In the genomic region with DNA sequence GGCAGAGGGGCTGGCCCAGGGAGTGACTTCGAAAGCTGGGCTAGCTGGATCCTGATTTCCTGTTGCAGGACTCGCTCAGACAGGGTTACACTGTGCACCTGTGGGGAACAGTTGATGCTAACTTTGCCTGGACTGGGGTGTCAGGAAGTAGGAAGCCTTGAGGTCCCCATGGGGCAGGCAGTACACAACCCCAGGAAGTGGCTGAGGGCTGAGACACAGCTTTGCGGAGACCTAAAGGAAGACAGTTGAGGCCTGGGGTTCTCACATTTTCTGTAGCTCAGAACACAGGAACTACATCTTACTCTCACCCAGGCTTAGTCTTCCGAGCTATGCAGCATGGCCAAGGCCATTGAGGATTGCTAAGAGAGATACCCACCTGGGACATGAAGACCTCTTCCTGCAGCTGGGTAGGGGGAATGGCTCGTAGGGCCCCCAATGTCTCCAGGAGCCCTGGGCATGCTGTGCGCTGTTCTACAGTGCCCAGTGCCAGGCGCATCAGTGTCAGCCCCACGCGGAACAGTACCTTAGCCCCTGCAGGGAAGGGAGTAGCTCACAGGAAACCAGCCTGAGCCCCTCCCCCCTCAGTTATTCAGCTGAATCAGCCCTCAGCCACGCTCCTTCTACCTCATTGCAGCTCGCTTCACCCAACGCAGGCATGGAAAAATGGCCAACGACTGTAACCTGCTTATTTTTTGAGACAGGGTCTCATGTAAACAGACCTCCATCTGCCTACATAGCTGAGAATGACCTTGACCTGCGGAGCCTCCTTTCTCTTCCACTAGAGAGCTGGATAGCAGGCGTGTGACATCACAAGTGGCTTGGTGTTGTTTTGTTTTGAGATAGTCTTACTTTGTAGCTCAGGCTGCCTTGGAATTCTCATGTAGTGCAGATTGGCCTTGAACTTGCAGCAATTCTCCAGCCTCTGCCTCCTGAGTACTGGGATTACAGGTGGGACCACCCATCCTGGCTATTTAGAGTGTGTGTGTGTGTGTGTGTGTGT, we compare ENCODE assay signal across 8 mouse cellular contexts. TPM values are rescaled to one million over a fixed set of nuclear protein-coding genes. Genes with fewer than 3 reads are reported as not detected.
DNase-seq lines count a peak whose midpoint lies in the region; ATAC-seq lines count a peak whose summit lies in the region.

No protein-coding gene starts in this region.

- no peak overlapping the region for H3K9ac ChIP-seq in kidney, embryonic 15.5 days
- H3K9ac ChIP-seq in liver, embryonic 12.5 days, result no peak overlapping the region
- H3K9ac ChIP-seq in stomach, embryonic 14.5 days (replicated peaks; ENCODE audit: low read depth, low read length), result no peak overlapping the region
- no peak overlapping the region for H3K9ac ChIP-seq in midbrain, embryonic 11.5 days (ENCODE audit: low read length)
- no peak overlapping the region for H3K9ac ChIP-seq in forebrain, embryonic 12.5 days

- no peaks in the 10 kb centered on the region for H3K27me3 ChIP-seq in kidney, embryonic 15.5 days
- H3K27me3 ChIP-seq in liver, embryonic 12.5 days (replicated peaks), result no peaks in the 10 kb centered on the region
- H3K27me3 ChIP-seq in stomach, embryonic 14.5 days (ENCODE audit: control insufficient read depth, insufficient read depth, low read length), result no peaks in the 10 kb centered on the region
- no peaks in the 10 kb centered on the region for H3K27me3 ChIP-seq in midbrain, embryonic 11.5 days (ENCODE audit: control insufficient read depth, insufficient read depth, low read length)
- H3K27me3 ChIP-seq in forebrain, embryonic 12.5 days, result no peaks in the 10 kb centered on the region

- H3K4me2 ChIP-seq in kidney, embryonic 15.5 days, result peak overlapping the region; percentile 32
- peak overlapping the region; percentile 20 for H3K4me2 ChIP-seq in liver, embryonic 12.5 days
- no peak overlapping the region for H3K4me2 ChIP-seq in stomach, embryonic 14.5 days (replicated peaks; ENCODE audit: low read depth, low read length)
- H3K4me2 ChIP-seq in midbrain, embryonic 11.5 days, result no peak overlapping the region
- no peak overlapping the region for H3K4me2 ChIP-seq in forebrain, embryonic 12.5 days

- H3K27ac ChIP-seq in kidney, embryonic 15.5 days, result peak overlapping the region; percentile 66
- H3K27ac ChIP-seq in liver, embryonic 12.5 days, result peak overlapping the region; percentile 61
- H3K27ac ChIP-seq in stomach, embryonic 14.5 days (ENCODE audit: low read length), result peak overlapping the region; percentile 44; the same call in 1 of the 2 replicates
- no peak overlapping the region for H3K27ac ChIP-seq in midbrain, embryonic 11.5 days (ENCODE audit: low read depth, low read length)
- H3K27ac ChIP-seq in forebrain, embryonic 12.5 days, result no peak overlapping the region

- peaks cover 33% of the 10 kb centered on the region for H3K4me1 ChIP-seq in kidney, embryonic 15.5 days
- peaks cover 30% of the 10 kb centered on the region for H3K4me1 ChIP-seq in liver, embryonic 12.5 days
- H3K4me1 ChIP-seq in stomach, embryonic 14.5 days (ENCODE audit: control insufficient read depth, insufficient read depth, low read length), result peaks cover 9% of the 10 kb centered on the region
- H3K4me1 ChIP-seq in midbrain, embryonic 11.5 days (ENCODE audit: control insufficient read depth, insufficient read depth, low read length), result no peaks in the 10 kb centered on the region
- peaks cover 6% of the 10 kb centered on the region for H3K4me1 ChIP-seq in forebrain, embryonic 12.5 days

- 47% methylated on average over 15 of the region's 15 CpGs for WGBS in kidney, embryonic 15.5 days
- WGBS in liver, embryonic 12.5 days (ENCODE audit: insufficient replicate concordance), result 33% methylated on average over 15 of the region's 15 CpGs
- 42% methylated on average over 15 of the region's 15 CpGs for WGBS in stomach, embryonic 14.5 days
- 66% methylated on average over 15 of the region's 15 CpGs for WGBS in midbrain, embryonic 11.5 days
- WGBS in forebrain, embryonic 12.5 days, result 69% methylated on average over 15 of the region's 15 CpGs

- H3K36me3 ChIP-seq in kidney, embryonic 15.5 days, result no peaks in the 10 kb centered on the region
- no peaks in the 10 kb centered on the region for H3K36me3 ChIP-seq in liver, embryonic 12.5 days
- no peaks in the 10 kb centered on the region for H3K36me3 ChIP-seq in stomach, embryonic 14.5 days (ENCODE audit: control insufficient read depth, insufficient read depth, low read length)
- no peaks in the 10 kb centered on the region for H3K36me3 ChIP-seq in midbrain, embryonic 11.5 days (ENCODE audit: control insufficient read depth, insufficient read depth, low read length)
- H3K36me3 ChIP-seq in forebrain, embryonic 12.5 days (replicated peaks), result no peaks in the 10 kb centered on the region

- no peak for DNase-seq in kidney, adult 11 months
- DNase-seq in midbrain, embryonic 11.5 days (ENCODE audit: low spot score, missing footprints), result no peak
- no peak for DNase-seq in adrenal gland, postnatal 4 days (ENCODE audit: low spot score in 2 of 2)

- no peaks in the 10 kb centered on the region for H3K9me3 ChIP-seq in kidney, embryonic 15.5 days (replicated peaks)
- H3K9me3 ChIP-seq in liver, embryonic 12.5 days (replicated peaks), result no peaks in the 10 kb centered on the region
- H3K9me3 ChIP-seq in stomach, embryonic 14.5 days (ENCODE audit: control insufficient read depth, low read depth, low read length), result no peaks in the 10 kb centered on the region
- H3K9me3 ChIP-seq in midbrain, embryonic 11.5 days (ENCODE audit: control insufficient read depth, low read length), result no peaks in the 10 kb centered on the region
- H3K9me3 ChIP-seq in forebrain, embryonic 12.5 days, result no peaks in the 10 kb centered on the region

- no peak overlapping the region for H3K4me3 ChIP-seq in kidney, embryonic 15.5 days (replicated peaks)
- no peak overlapping the region for H3K4me3 ChIP-seq in liver, embryonic 12.5 days
- no peak overlapping the region for H3K4me3 ChIP-seq in stomach, embryonic 14.5 days (ENCODE audit: low read depth, low read length)
- no peak overlapping the region for H3K4me3 ChIP-seq in midbrain, embryonic 11.5 days (ENCODE audit: low read depth, low read length)
- no peak overlapping the region for H3K4me3 ChIP-seq in forebrain, embryonic 12.5 days (replicated peaks)

- ATAC-seq in kidney, embryonic 15.5 days (replicated peaks; ENCODE audit: low FRiP score), result no peak
- ATAC-seq in activated CD4-positive, CD25-positive, alpha-beta regulatory T cell, adult 4 months, result peak; percentile 74
- ATAC-seq in liver, embryonic 12.5 days, result peak; percentile 33; the same call in 1 of the 2 replicates
- ATAC-seq in stomach, embryonic 14.5 days (ENCODE audit: insufficient number of reproducible peaks, insufficient read depth, low FRiP score, low read depth), result 0 out of 2 replicates have a peak, but pooled peaks have one; percentile 49
- ATAC-seq in midbrain, embryonic 11.5 days (ENCODE audit: low FRiP score), result no peak
- ATAC-seq in forebrain, embryonic 12.5 days (ENCODE audit: low FRiP score), result no peak

RNA-seq across cellular contexts. Expression of gene Tbc1d10c, which starts 5.8 kb away (rescaled TPM):
- polyA plus RNA-seq in kidney, embryonic 15.5 days (2015; fragmentation: Nextera tagmentation; extraction: Ambion mirVana), result 2.4 and 3.0 TPM in 2 replicates
- polyA plus RNA-seq in activated CD4-positive, CD25-positive, alpha-beta regulatory T cell, adult 4 months (2017; shearing (Covaris generic)), result 100 to 1,000 TPM; 548 to 733 TPM
- 4.3 and 4.9 TPM in 2 replicates for polyA plus RNA-seq in liver, embryonic 12.5 days (2016; fragmentation: Nextera tagmentation; extraction: Ambion mirVana)
- 1.5 and 2.5 TPM in 2 replicates for polyA plus RNA-seq in stomach, embryonic 14.5 days (2014; fragmentation: Nextera tagmentation; extraction: Ambion mirVana)
- polyA plus RNA-seq in midbrain, embryonic 11.5 days (2014; fragmentation: Nextera tagmentation; extraction: Ambion mirVana), result 0.29 and 1.5 TPM in 2 replicates
- polyA plus RNA-seq in forebrain, embryonic 12.5 days (2016; fragmentation: Nextera tagmentation; extraction: Ambion mirVana), result 0.31 and 0.86 TPM in 2 replicates
- 1 to 10 TPM; 3.2 to 4.3 TPM for total RNA-seq in adrenal gland, postnatal 4 days (2021)

RNA-seq across cellular contexts. Expression of gene Ppp1ca, which starts 6.6 kb away (rescaled TPM):
- 953 and 971 TPM in 2 replicates for polyA plus RNA-seq in kidney, embryonic 15.5 days (2015; fragmentation: Nextera tagmentation; extraction: Ambion mirVana)
- polyA plus RNA-seq in activated CD4-positive, CD25-positive, alpha-beta regulatory T cell, adult 4 months (2017; shearing (Covaris generic)), result 1,000 to 10,000 TPM in 1 of 2 experiments, 100 to 1,000 TPM in 1; 945 to 1,075 TPM
- 572 and 577 TPM in 2 replicates for polyA plus RNA-seq in liver, embryonic 12.5 days (2016; fragmentation: Nextera tagmentation; extraction: Ambion mirVana)
- 759 and 780 TPM in 2 replicates for polyA plus RNA-seq in stomach, embryonic 14.5 days (2014; fragmentation: Nextera tagmentation; extraction: Ambion mirVana)
- 874 and 929 TPM in 2 replicates for polyA plus RNA-seq in midbrain, embryonic 11.5 days (2014; fragmentation: Nextera tagmentation; extraction: Ambion mirVana)
- 689 and 709 TPM in 2 replicates for polyA plus RNA-seq in forebrain, embryonic 12.5 days (2016; fragmentation: Nextera tagmentation; extraction: Ambion mirVana)
- 100 to 1,000 TPM; 464 to 467 TPM for total RNA-seq in adrenal gland, postnatal 4 days (2021)

RNA-seq across cellular contexts. Expression of gene Carns1, which starts 10.0 kb away (rescaled TPM):
- 2.9 and 3.1 TPM in 2 replicates for polyA plus RNA-seq in kidney, embryonic 15.5 days (2015; fragmentation: Nextera tagmentation; extraction: Ambion mirVana)
- polyA plus RNA-seq in activated CD4-positive, CD25-positive, alpha-beta regulatory T cell, adult 4 months (2017; shearing (Covaris generic)), result 1 to 10 TPM; 6.1 to 7.2 TPM
- 0.93 and 1.3 TPM in 2 replicates for polyA plus RNA-seq in liver, embryonic 12.5 days (2016; fragmentation: Nextera tagmentation; extraction: Ambion mirVana)
- 0.90 and 1.3 TPM in 2 replicates for polyA plus RNA-seq in stomach, embryonic 14.5 days (2014; fragmentation: Nextera tagmentation; extraction: Ambion mirVana)
- 2.5 and 2.9 TPM in 2 replicates for polyA plus RNA-seq in midbrain, embryonic 11.5 days (2014; fragmentation: Nextera tagmentation; extraction: Ambion mirVana)
- polyA plus RNA-seq in forebrain, embryonic 12.5 days (2016; fragmentation: Nextera tagmentation; extraction: Ambion mirVana), result 3.2 TPM in 2 replicates
- total RNA-seq in adrenal gland, postnatal 4 days (2021), result 1 to 10 TPM; 5.5 to 7.3 TPM

RNA-seq across cellular contexts. Expression of gene Rad9a, which starts 16.2 kb away (rescaled TPM):
- polyA plus RNA-seq in kidney, embryonic 15.5 days (2015; fragmentation: Nextera tagmentation; extraction: Ambion mirVana), result 37.2 and 38.2 TPM in 2 replicates
- 10 to 100 TPM; 37.7 to 40.3 TPM for polyA plus RNA-seq in activated CD4-positive, CD25-positive, alpha-beta regulatory T cell, adult 4 months (2017; shearing (Covaris generic))
- 26.5 and 26.8 TPM in 2 replicates for polyA plus RNA-seq in liver, embryonic 12.5 days (2016; fragmentation: Nextera tagmentation; extraction: Ambion mirVana)
- 33.3 and 33.5 TPM in 2 replicates for polyA plus RNA-seq in stomach, embryonic 14.5 days (2014; fragmentation: Nextera tagmentation; extraction: Ambion mirVana)
- 42.4 and 43.5 TPM in 2 replicates for polyA plus RNA-seq in midbrain, embryonic 11.5 days (2014; fragmentation: Nextera tagmentation; extraction: Ambion mirVana)
- polyA plus RNA-seq in forebrain, embryonic 12.5 days (2016; fragmentation: Nextera tagmentation; extraction: Ambion mirVana), result 38.8 and 42.2 TPM in 2 replicates
- total RNA-seq in adrenal gland, postnatal 4 days (2021), result 10 to 100 TPM; 14.7 to 16.2 TPM

RNA-seq across cellular contexts. Expression of gene Rps6kb2, which starts 22.1 kb away (rescaled TPM):
- 51.5 and 58.5 TPM in 2 replicates for polyA plus RNA-seq in kidney, embryonic 15.5 days (2015; fragmentation: Nextera tagmentation; extraction: Ambion mirVana)
- polyA plus RNA-seq in activated CD4-positive, CD25-positive, alpha-beta regulatory T cell, adult 4 months (2017; shearing (Covaris generic)), result 10 to 100 TPM; 21.9 to 25.0 TPM
- polyA plus RNA-seq in liver, embryonic 12.5 days (2016; fragmentation: Nextera tagmentation; extraction: Ambion mirVana), result 39.1 and 39.4 TPM in 2 replicates
- polyA plus RNA-seq in stomach, embryonic 14.5 days (2014; fragmentation: Nextera tagmentation; extraction: Ambion mirVana), result 35.8 and 38.9 TPM in 2 replicates
- polyA plus RNA-seq in midbrain, embryonic 11.5 days (2014; fragmentation: Nextera tagmentation; extraction: Ambion mirVana), result 35.4 and 46.8 TPM in 2 replicates
- polyA plus RNA-seq in forebrain, embryonic 12.5 days (2016; fragmentation: Nextera tagmentation; extraction: Ambion mirVana), result 59.5 and 62.5 TPM in 2 replicates
- total RNA-seq in adrenal gland, postnatal 4 days (2021), result 10 to 100 TPM; 46.6 to 50.0 TPM

Comparison
In these comparisons a context has a peak if more than half of its experiments do, and no peak if none do; other contexts are left out.
1. ATAC-seq: peak in activated CD4-positive, CD25-positive, alpha-beta regulatory T cell, adult 4 months (single experiment), liver, embryonic 12.5 days (single experiment) and stomach, embryonic 14.5 days (single experiment); none in kidney, embryonic 15.5 days (single experiment), midbrain, embryonic 11.5 days (single experiment) and forebrain, embryonic 12.5 days (single experiment).
2. H3K27ac ChIP-seq: peak in kidney, embryonic 15.5 days (single experiment), liver, embryonic 12.5 days (single experiment) and stomach, embryonic 14.5 days (single experiment); none in midbrain, embryonic 11.5 days (single experiment) and forebrain, embryonic 12.5 days (single experiment).
3. H3K4me2 ChIP-seq: peak in kidney, embryonic 15.5 days (single experiment) and liver, embryonic 12.5 days (single experiment); none in stomach, embryonic 14.5 days (single experiment), midbrain, embryonic 11.5 days (single experiment) and forebrain, embryonic 12.5 days (single experiment).
4. RNA of gene Tbc1d10c, which starts 5.8 kb away (polyA plus RNA-seq): 548 to 733 TPM in activated CD4-positive, CD25-positive, alpha-beta regulatory T cell, adult 4 months; 4.3 to 4.9 TPM in liver, embryonic 12.5 days, 1.5 to 2.5 TPM in stomach, embryonic 14.5 days, 2.4 to 3.0 TPM in kidney, embryonic 15.5 days, 0.31 to 0.86 TPM in forebrain, embryonic 12.5 days and 0.29 to 1.5 TPM in midbrain, embryonic 11.5 days; every median in the first group is over 10 times any median in the second.